Mouse (Mus musculus) cerebellum, adult (tissue): ENCODE results near the gene Tgfbr3.

Experiments used
- ATAC-seq: cut with Nextera tagmentation; 2 replicates; pipeline ENCODE4 v1.9.2; 2017; ENCODE audit warnings: mild to moderate bottlenecking, moderate library complexity, mixed read lengths; ENCODE audit not compliant: insufficient number of reproducible peaks, low FRiP score, low TSS enrichment

Tgfbr3 gene

DNA sequence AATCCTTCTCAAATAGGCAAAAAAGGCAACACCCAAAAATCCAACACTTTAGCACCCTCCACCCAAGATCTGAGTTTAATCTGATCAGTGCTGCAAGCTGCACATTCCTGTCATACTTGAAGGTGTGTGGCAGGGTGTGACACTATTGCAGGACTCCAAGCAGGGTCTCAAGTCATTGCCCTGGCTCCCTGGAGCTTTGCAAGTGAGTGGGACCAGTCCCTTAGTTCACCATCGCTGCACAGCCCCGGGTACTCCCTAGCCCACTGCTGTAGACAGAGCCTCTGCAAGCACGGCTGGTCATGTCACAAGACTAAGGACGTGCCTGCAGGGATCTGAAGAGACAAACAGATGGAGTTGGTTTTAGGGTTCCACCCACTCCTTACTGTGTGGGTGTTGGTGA, 230.8 kb downstream of the Tgfbr3 start:
- no peak for ATAC-seq
